Mouse (Mus musculus): ENCODE results near the gene Mid1. TPM values are rescaled to one million over a fixed set of nuclear protein-coding genes. Genes with fewer than 3 reads are reported as not detected.
"Not testable (repeated sequence)": the region's sequence is repeated elsewhere in the genome, so short reads cannot be mapped to it uniquely, and the experiment has no call there.

Mid1 gene
- total and polyA plus RNA-seq, 3 experiments, result 0.05 to 0.83 (median 0.12) TPM

DNA sequence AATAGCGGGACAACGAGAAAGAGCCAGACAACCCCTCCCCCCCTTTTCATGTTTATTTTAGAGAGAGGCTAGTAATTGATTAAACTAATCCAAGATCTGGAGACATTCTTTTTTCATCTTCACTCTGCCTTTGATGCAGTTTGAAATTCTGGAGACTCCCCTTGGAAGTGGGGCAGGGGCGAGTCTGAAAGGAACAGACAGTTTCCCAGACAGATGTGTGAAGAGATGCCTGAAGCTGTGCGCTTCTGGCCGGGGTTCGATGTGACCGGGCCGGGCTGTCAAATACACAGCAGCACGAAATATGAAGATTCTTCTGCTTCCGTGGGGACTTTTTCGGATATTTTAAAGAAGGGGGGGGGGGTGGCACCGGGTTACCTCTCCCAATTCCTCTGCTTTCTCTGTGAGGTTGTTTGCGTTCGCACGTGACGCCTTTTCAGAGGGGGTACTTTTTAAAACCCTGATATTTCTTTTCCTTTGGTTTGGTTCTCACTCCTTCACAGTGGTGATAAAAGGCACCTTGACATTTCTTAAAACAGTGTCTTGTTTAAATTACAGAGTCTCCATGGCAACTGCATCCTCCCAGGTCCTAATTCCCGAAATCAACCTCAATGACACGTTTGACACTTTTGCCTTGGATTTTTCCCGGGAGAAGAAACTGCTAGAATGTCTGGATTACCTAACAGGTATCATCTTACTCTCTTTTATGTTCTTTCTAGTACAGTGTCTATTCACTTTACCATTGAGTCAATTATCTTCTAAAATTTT, 298.6 kb downstream of the Mid1 start:
- peaks cover 15% of the 10 kb centered on the region for H3K4me1 ChIP-seq (ENCODE audit: insufficient read depth, low read depth, low read length)
- not testable (repeated sequence) for ATAC-seq (ENCODE audit: extremely low read depth, insufficient number of reproducible peaks, low FRiP score, poor library complexity, severe bottlenecking); H3K4me3 ChIP-seq (ENCODE audit: low read depth, low read length); DNase-seq (ENCODE audit: low spot score); H3K27me3 ChIP-seq (ENCODE audit: insufficient read depth, low read length); H3K9me3 ChIP-seq (replicated peaks); H3K36me3 ChIP-seq (replicated peaks)

DNA sequence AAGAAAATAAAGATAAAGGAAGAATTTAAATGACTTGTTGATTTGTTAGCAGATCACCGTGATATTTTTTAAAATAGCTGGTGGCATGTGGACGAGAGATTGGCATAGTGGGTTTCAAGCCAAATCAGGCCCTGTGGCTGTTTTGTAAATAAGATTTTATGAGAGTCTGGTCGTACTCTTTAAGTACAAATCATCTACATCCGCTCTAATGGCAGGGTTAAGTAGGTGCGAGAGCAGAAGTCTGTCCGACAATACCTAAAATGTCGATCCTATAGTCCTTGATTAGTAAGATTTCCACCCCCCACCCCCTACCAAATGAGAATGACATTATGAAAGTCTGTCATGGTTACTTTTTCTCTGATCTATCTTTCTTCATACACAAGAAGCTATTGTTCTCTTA, 299.3 kb downstream of the Mid1 start:
- not testable (repeated sequence) for H3K36me3 ChIP-seq (replicated peaks); DNase-seq (ENCODE audit: low spot score)

DNA sequence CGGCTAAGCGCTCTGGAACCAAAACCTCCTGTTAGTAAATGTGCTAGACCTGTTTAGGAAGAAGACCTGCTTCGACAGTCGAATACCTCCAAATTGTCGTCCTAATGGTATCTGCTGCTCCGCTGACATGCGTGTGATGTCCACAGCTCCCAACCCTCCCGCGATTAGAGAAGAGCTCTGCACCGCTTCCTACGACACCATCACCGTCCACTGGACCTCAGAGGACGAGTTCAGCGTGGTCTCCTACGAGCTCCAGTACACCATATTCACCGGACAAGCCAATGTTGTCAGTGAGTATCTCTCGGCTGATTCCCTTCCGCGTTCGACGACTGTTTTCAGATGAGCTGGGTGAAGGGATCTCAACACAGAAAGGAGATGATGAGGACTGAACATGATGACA, 299.9 kb downstream of the Mid1 start:
- peaks cover 14% of the 10 kb centered on the region for H3K9me3 ChIP-seq (replicated peaks)
- H3K4me3 ChIP-seq (ENCODE audit: low read depth, low read length); H3K36me3 ChIP-seq (replicated peaks); ATAC-seq (ENCODE audit: extremely low read depth, insufficient number of reproducible peaks, low FRiP score, poor library complexity, severe bottlenecking); DNase-seq (ENCODE audit: low spot score); H3K27me3 ChIP-seq (ENCODE audit: insufficient read depth, low read length): not testable (repeated sequence)
- H3K4me1 ChIP-seq (ENCODE audit: insufficient read depth, low read depth, low read length), result peaks cover 12% of the 10 kb centered on the region

More for the DNA sequence above, 299.3 kb downstream of the Mid1 start:
- not testable (repeated sequence) for H3K27me3 ChIP-seq (ENCODE audit: insufficient read depth, low read length); H3K4me3 ChIP-seq (ENCODE audit: low read depth, low read length); ATAC-seq (ENCODE audit: extremely low read depth, insufficient number of reproducible peaks, low FRiP score, poor library complexity, severe bottlenecking)
- H3K4me1 ChIP-seq (ENCODE audit: insufficient read depth, low read depth, low read length), result peaks cover 15% of the 10 kb centered on the region
- peaks cover 13% of the 10 kb centered on the region for H3K9me3 ChIP-seq (replicated peaks)

DNA sequence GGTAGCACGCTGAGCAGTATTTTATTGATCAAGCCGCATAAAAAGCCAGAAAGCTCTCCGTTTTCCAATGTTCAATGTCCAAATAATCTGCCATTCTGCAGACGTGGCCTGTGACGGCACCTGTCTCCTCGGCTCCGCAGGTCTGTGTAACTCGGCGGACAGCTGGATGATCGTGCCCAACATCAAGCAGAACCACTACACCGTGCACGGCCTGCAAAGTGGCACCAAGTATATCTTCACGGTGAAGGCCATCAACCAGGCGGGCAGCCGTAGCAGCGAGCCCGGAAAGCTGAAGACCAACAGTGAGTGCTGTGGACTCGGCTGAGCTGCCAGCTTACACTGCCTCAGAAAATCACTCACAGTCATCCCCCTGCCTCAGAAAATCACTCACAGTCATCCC, 300.8 kb downstream of the Mid1 start:
- H3K4me1 ChIP-seq (ENCODE audit: insufficient read depth, low read depth, low read length), result peaks cover 12% of the 10 kb centered on the region
- not testable (repeated sequence) for H3K36me3 ChIP-seq (replicated peaks); H3K27me3 ChIP-seq (ENCODE audit: insufficient read depth, low read length); ATAC-seq (ENCODE audit: extremely low read depth, insufficient number of reproducible peaks, low FRiP score, poor library complexity, severe bottlenecking); DNase-seq (ENCODE audit: low spot score)
- peaks cover 17% of the 10 kb centered on the region for H3K9me3 ChIP-seq (replicated peaks)
- H3K4me3 ChIP-seq (ENCODE audit: low read depth, low read length), result peak overlapping the region; percentile 59; the same call in 1 of the 2 replicates

DNA sequence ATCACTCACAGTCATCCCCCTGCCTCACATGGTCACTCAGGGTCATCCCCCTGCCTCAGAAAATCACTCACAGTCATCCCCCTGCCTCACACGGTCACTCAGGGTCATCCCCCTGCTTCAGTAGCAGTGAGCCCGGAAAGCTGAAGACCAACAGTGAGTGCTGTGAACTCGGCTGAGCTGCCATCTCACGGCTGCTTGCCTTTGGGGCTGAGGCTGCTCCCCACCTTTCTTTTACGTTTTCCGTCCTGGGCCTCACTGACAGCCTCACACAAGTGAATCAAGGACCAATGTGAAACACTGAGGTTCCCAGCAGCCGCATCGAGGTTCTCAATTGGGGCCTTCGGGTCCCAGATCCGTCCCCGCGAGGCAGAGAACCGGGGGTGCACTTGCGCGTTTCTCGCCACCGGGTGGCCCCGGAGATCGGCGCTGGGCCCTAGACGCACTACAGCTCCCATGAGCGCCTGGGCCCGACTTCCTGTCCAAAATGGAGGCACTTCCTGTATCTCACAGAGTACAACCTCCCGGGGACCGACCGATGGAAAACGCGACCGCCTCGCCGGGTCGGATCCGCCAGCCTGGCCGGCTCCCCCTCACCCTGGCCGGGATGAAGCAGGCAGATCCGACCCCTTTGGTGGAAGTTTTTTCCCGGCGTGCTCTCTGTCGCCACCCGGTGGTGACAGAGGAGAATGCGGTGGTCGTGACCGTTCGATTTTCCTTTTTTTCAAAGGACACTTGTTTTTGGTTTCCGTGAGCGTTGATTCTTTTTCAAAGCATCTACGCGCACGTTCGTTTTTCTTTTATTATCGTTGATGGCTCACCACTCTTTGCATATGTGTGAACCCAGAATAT, 301.7 kb downstream of the Mid1 start:
- DNase-seq (ENCODE audit: low spot score), result not testable (repeated sequence)
- ATAC-seq (ENCODE audit: extremely low read depth, insufficient number of reproducible peaks, low FRiP score, poor library complexity, severe bottlenecking), result peak; percentile 90
- 0 out of 2 replicates have a peak, but pooled peaks have one; percentile 11 for TF ChIP-seq CTCF (IDR thresholded peaks at IDR 0.05; ENCODE audit: low read depth, low read length)

DNA sequence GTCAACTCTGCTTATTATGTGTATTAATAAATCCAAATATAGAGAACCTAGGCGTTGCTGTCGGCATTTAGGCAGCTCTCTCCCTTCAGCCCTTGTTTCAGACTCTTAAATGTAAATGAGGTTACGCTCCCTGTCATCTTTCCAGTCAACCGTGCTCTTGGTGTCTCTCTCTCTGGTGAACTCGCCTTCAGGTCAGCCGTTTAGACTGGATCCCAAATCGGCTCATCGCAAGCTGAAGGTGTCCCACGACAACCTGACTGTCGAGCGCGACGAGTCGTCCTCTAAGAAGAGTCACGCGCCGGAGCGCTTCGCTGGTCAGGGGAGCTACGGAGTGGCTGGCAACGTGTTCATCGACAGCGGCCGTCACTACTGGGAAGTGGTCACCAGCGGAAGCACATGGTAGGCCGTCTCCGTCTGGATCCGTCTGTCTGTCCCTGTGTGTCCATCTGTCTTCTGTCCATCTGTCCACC, 302.4 kb downstream of the Mid1 start:
- not testable (repeated sequence) for H3K36me3 ChIP-seq (replicated peaks); H3K27me3 ChIP-seq (ENCODE audit: insufficient read depth, low read length); DNase-seq (ENCODE audit: low spot score); ATAC-seq (ENCODE audit: extremely low read depth, insufficient number of reproducible peaks, low FRiP score, poor library complexity, severe bottlenecking)
- Histone ChIP-seq H3K4me3 (ENCODE audit: low read depth, low read length) (peak overlapping the region; percentile 44; the same call in 1 of the 2 replicates), H3K4me1 (ENCODE audit: insufficient read depth, low read depth, low read length) (peaks cover 17% of the 10 kb centered on the region), H3K9me3 (replicated peaks) (peaks cover 17% of the 10 kb centered on the region)

More for the DNA sequence above, 301.7 kb downstream of the Mid1 start:
- H3K36me3 ChIP-seq (replicated peaks); H3K27me3 ChIP-seq (ENCODE audit: insufficient read depth, low read length): not testable (repeated sequence)
- H3K4me1 ChIP-seq (ENCODE audit: insufficient read depth, low read depth, low read length), result peaks cover 17% of the 10 kb centered on the region
- peak overlapping the region; percentile 70 for H3K4me3 ChIP-seq (ENCODE audit: low read depth, low read length)
- H3K9me3 ChIP-seq (replicated peaks), result peaks cover 17% of the 10 kb centered on the region

DNA sequence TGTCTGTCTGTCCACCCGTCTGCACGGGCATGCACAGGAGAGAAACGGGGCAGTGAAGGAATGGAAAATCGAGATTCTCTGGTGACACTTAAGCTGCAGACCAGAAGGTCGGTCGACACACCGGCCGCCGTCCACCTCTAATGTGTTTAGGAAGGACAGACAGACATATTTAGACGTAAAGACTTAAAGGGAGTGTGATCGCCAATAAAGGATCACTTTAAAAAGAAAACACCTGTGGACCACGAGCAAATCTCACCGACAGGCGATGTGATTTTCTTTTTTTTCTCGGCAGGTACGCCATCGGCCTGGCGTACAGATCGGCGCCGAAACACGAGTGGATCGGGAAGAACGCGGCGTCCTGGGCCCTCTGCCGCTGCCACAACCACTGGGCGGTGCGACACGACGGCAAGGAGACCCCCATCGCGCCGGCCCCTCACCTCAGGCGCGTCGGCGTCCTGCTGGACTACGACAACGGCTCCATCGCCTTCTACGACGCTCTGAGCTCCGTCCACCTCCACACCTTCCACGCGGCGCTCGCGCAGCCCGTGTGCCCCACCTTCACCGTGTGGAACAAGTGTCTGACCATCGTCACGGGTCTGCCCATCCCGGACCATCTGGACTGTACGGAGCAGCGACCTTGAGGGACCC, 303.7 kb downstream of the Mid1 start:
- H3K27me3 ChIP-seq (ENCODE audit: insufficient read depth, low read length); H3K36me3 ChIP-seq (replicated peaks); DNase-seq (ENCODE audit: low spot score); H3K4me3 ChIP-seq (ENCODE audit: low read depth, low read length); ATAC-seq (ENCODE audit: extremely low read depth, insufficient number of reproducible peaks, low FRiP score, poor library complexity, severe bottlenecking): not testable (repeated sequence)
- H3K4me1 ChIP-seq (ENCODE audit: insufficient read depth, low read depth, low read length), result peaks cover 20% of the 10 kb centered on the region
- peaks cover 17% of the 10 kb centered on the region for H3K9me3 ChIP-seq (replicated peaks)

DNA sequence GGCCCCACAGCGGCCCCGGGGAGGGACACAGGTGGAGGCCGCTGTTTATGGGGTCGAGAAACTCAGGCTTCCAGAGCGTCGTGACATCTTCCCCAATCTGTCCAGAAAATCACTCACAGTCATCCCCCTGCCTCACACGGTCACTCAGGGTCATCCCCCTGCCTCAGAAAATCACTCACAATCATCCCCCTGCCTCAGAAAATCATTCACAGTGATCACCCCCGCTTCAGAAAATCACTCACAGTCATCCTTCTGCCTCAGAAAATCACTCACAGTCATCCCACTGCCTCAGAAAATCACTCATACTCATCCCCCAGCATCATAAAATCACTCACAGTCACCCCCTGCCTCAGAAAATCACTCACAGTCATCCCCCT, 304.2 kb downstream of the Mid1 start:
- H3K27me3 ChIP-seq (ENCODE audit: insufficient read depth, low read length); ATAC-seq (ENCODE audit: extremely low read depth, insufficient number of reproducible peaks, low FRiP score, poor library complexity, severe bottlenecking); H3K36me3 ChIP-seq (replicated peaks); DNase-seq (ENCODE audit: low spot score); H3K4me3 ChIP-seq (ENCODE audit: low read depth, low read length): not testable (repeated sequence)
- H3K4me1 ChIP-seq (ENCODE audit: insufficient read depth, low read depth, low read length), result peaks cover 20% of the 10 kb centered on the region
- H3K9me3 ChIP-seq (replicated peaks), result peaks cover 17% of the 10 kb centered on the region

DNA sequence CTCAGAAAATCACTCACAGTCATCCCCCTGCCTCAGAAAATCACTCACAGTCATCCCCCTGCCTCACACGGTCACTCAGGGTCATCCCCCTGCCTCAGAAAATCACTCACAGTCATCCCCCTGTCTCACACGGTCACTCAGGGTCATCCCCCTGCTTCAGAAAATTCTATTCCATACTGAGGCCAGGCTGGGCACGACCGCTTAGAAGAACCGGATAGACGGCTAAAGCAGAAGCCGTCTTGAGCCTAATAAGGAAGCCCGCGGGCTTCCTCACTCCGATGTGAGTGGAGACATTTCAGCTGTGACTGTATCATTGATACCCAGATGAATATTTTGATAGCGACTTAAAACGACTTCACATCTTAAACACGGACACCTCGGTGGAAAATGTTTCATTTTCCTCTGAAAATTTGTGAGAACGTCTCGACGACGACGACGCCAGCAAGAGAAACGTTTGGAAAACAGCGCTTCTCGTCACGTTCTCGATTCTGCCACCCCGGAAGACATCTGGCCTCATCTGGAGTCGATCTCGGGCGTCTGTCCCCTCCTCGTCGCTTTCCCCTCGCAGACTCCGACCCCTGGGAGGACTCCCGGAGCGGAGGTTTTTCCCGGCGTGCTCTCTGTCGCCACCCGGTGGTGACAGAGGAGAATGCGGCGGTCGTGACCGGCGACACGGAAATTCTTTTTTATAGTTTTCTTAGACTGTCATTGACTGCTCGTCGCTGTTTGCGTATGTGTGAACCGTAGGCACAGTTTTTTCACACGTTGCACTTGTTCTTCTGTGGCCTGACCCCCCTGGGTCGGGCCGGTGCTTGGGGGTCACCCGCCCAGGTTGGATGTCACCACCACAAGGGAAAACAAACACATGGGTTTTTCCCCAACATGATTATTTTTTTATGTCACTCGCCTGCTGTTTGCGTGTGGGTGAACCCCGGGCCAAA, 305.0 kb downstream of the Mid1 start:
- not testable (repeated sequence) for H3K4me3 ChIP-seq (ENCODE audit: low read depth, low read length)

DNA sequence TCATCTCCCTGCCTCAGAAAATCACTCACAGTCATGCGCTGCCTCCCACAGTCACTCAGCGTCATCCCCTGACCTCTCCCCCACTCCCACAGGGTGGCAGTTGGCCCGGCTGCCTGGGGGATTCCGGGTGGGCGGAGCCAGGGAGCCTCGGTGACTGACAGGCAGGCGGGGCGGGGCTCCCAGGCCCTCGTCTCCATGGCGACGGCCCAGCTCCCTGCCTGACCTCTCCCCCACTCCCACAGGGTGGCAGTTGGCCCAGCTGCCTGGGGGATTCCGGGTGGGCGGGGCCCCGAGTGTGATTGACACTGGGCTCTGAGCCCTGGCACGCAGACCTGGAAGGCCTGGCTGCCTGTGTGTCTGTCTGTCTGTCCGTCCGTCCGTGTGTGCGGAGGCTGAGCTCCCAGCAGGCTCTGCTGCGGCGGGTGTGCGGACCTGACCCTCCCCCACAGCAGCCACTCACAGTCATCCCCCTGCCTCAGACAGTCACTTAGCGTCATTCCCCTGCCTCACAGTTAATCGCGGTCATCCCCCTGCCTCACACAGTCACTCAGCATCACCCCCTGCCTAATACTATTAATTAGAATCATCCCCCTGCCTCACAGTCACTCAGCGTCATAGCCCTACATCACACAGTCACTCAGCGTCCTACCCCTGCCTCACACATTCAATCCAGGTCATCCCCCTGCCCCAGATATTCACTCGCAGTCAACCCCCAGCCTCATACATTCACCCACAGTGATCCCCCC, 306.3 kb downstream of the Mid1 start:
- H3K9me3 ChIP-seq (replicated peaks), result peaks cover 17% of the 10 kb centered on the region
- peaks cover 19% of the 10 kb centered on the region for H3K27me3 ChIP-seq (ENCODE audit: insufficient read depth, low read length)
- ATAC-seq (ENCODE audit: extremely low read depth, insufficient number of reproducible peaks, low FRiP score, poor library complexity, severe bottlenecking), result peak; percentile 56
- H3K36me3 ChIP-seq (replicated peaks); DNase-seq (ENCODE audit: low spot score): not testable (repeated sequence)
- peaks cover 17% of the 10 kb centered on the region for H3K4me1 ChIP-seq (ENCODE audit: insufficient read depth, low read depth, low read length)
- H3K4me3 ChIP-seq (ENCODE audit: low read depth, low read length), result peak overlapping the region; percentile 68

More for the DNA sequence above, 305.0 kb downstream of the Mid1 start:
- not testable (repeated sequence) for DNase-seq (ENCODE audit: low spot score); ATAC-seq (ENCODE audit: extremely low read depth, insufficient number of reproducible peaks, low FRiP score, poor library complexity, severe bottlenecking); H3K36me3 ChIP-seq (replicated peaks)
- Histone ChIP-seq H3K9me3 (replicated peaks) (peaks cover 17% of the 10 kb centered on the region), H3K27me3 (ENCODE audit: insufficient read depth, low read length) (peaks cover 10% of the 10 kb centered on the region), H3K4me1 (ENCODE audit: insufficient read depth, low read depth, low read length) (peaks cover 20% of the 10 kb centered on the region)
